Mouse (Mus musculus): ENCODE measurements around the gene Ly6g5c.

- TF ChIP-seq CTCF (conservative IDR thresholded peaks at IDR 0.05; ENCODE audit: insufficient read depth, insufficient read length, low read depth, low read length) (no peak), POLR2A (IDR thresholded peaks at IDR 0.05; ENCODE audit: low read depth, low read length) (no peak)
Measured at GRCm38 (mm10) chr17:35153931-35154330, 45.9 kb downstream of the Ly6g5c start.

Data from kidney, adult 2 months (tissue).